Mouse (Mus musculus): ENCODE data around the gene Syt12. TPM values are rescaled to one million over a fixed set of nuclear protein-coding genes. Genes with fewer than 3 reads are reported as not detected.
"Not testable (repeated sequence)": the region's sequence is repeated elsewhere in the genome, so short reads cannot be mapped to it uniquely, and the experiment has no call there.

Gene Syt12
- polyA plus RNA-seq, 1 experiment from 2014 or later: 2.4 TPM

DNA sequence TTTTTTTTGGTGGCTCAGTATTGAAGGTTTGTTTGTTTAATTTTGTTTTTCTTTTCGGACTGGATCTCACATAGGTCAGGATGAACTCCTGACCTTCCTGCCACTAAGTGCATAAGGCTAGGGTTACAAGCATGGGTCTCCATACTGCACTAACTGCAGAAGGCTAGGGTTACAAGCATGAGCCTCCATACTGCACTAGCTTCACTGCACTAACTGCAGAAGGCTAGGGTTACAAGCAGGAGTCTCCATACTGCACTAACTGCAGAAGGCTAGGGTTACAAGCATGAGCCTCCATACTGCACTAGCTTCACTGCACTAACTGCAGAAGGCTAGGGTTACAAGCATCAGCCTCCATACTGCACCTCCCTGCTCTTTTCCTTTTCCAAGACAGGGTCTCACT, 23.2 kb downstream of the Syt12 start:
- not testable (repeated sequence) for H3K27me3 ChIP-seq (ENCODE audit: control insufficient read depth, insufficient read depth, low read length); H3K36me3 ChIP-seq (ENCODE audit: control insufficient read depth, insufficient read depth, low read length); H3K9me3 ChIP-seq (ENCODE audit: control insufficient read depth, low read length); H3K27ac ChIP-seq (ENCODE audit: low read depth, low read length); H3K4me3 ChIP-seq (ENCODE audit: low read length); H3K9ac ChIP-seq (ENCODE audit: low read depth, low read length); H3K4me2 ChIP-seq (replicated peaks; ENCODE audit: low read depth, low read length)
- WGBS: 7% methylated on average over 1 of the region's 1 CpGs
- ATAC-seq (ENCODE audit: low FRiP score, low TSS enrichment): peak; percentile 52; the same call in 1 of the 2 replicates
- H3K4me1 ChIP-seq (ENCODE audit: control insufficient read depth, insufficient read depth, low read length): peaks cover 17% of the 10 kb centered on the region

DNA sequence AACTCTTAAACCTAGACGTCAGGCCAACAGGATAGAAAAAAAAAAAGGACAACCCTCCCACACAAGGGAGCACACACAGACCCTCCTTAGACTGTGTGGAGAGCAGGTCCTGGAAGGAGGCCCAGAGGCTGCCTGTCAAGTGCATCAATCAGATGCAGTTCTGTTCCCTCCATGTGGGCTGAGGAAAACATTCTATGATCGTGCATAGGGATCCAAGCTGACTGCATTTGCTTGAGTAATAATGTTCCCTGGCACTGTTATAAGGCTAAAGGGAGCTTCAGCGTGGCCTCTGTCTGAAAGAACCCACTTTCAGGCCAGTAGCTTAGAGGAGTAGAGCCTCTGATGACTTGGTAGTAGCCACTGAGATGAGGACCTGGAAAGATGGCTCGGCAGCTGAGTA, 24.7 kb downstream of the Syt12 start:
- Histone ChIP-seq H3K9ac (ENCODE audit: low read depth, low read length) (no peak overlapping the region), H3K9me3 (ENCODE audit: control insufficient read depth, low read length) (no peaks in the 10 kb centered on the region), H3K27ac (ENCODE audit: low read depth, low read length) (no peak overlapping the region), H3K4me1 (ENCODE audit: control insufficient read depth, insufficient read depth, low read length) (peaks cover 17% of the 10 kb centered on the region), H3K36me3 (ENCODE audit: control insufficient read depth, insufficient read depth, low read length) (no peaks in the 10 kb centered on the region), H3K27me3 (ENCODE audit: control insufficient read depth, insufficient read depth, low read length) (no peaks in the 10 kb centered on the region), H3K4me3 (ENCODE audit: low read length) (no peak overlapping the region), H3K4me2 (replicated peaks; ENCODE audit: low read depth, low read length) (no peak overlapping the region)
- ATAC-seq (ENCODE audit: low FRiP score, low TSS enrichment): no peak
- WGBS: 28% methylated on average over 4 of the region's 4 CpGs

DNA sequence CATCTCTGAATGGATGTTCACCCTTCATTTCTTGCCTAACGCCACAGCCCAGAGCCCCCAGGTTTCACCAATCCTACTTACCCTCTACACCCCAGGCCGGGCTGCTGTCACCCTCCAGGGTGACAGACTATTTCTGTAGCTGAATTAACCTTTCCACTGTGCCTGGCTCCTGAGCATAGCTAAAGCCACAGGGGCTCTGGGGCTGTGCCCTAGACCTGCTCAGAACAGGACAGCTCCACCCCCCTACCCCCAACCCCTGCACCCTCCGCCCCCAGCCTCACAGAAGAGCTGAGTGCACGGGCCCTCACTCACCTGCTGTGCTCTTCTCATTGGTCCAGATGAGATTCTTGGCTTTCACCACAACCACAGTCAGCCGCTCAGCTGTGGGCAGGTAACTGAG, 25.3 kb downstream of the Syt12 start:
- H3K36me3 ChIP-seq (ENCODE audit: control insufficient read depth, insufficient read depth, low read length): no peaks in the 10 kb centered on the region
- peak overlapping the region; percentile 31; the same call in 1 of the 2 replicates for H3K9ac ChIP-seq (ENCODE audit: low read depth, low read length)
- H3K4me2 ChIP-seq (replicated peaks; ENCODE audit: low read depth, low read length): no peak overlapping the region
- H3K4me3 ChIP-seq (ENCODE audit: low read length): no peak overlapping the region
- no peaks in the 10 kb centered on the region for H3K27me3 ChIP-seq (ENCODE audit: control insufficient read depth, insufficient read depth, low read length)
- 0 out of 2 replicates have a peak, but pooled peaks have one; percentile 22 for ATAC-seq (ENCODE audit: low FRiP score, low TSS enrichment)
- 24% methylated on average over 5 of the region's 5 CpGs for WGBS
- H3K4me1 ChIP-seq (ENCODE audit: control insufficient read depth, insufficient read depth, low read length): peaks cover 16% of the 10 kb centered on the region
- no peak overlapping the region for H3K27ac ChIP-seq (ENCODE audit: low read depth, low read length)
- H3K9me3 ChIP-seq (ENCODE audit: control insufficient read depth, low read length): no peaks in the 10 kb centered on the region

DNA sequence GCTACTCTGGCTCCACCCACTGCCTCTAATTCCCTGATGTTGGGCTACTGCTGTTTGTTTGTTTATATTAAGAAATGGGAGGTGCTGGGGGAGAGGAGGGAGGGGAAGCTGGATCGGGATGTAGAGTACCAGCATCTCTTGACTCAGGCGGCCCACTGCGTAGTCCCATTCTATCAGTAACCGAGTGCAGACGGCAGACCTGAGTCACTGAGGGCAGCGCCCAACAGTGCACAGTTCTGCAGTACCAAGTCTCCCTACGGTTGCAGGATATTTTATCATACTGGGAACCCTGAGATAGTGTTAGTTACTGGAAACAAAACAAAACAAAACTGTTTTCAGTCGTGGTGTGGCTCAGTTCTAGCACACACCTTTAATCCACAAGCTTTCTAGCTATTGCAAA, 26.1 kb downstream of the Syt12 start:
- H3K27me3 ChIP-seq (ENCODE audit: control insufficient read depth, insufficient read depth, low read length): no peaks in the 10 kb centered on the region
- H3K27ac ChIP-seq (ENCODE audit: low read depth, low read length): no peak overlapping the region
- H3K9me3 ChIP-seq (ENCODE audit: control insufficient read depth, low read length): no peaks in the 10 kb centered on the region
- no peak overlapping the region for H3K4me2 ChIP-seq (replicated peaks; ENCODE audit: low read depth, low read length)
- no peak for ATAC-seq (ENCODE audit: low FRiP score, low TSS enrichment)
- no peak overlapping the region for H3K9ac ChIP-seq (ENCODE audit: low read depth, low read length)
- WGBS: 66% methylated on average over 8 of the region's 8 CpGs
- H3K4me1 ChIP-seq (ENCODE audit: control insufficient read depth, insufficient read depth, low read length): peaks cover 9% of the 10 kb centered on the region
- H3K4me3 ChIP-seq (ENCODE audit: low read length): no peak overlapping the region
- no peaks in the 10 kb centered on the region for H3K36me3 ChIP-seq (ENCODE audit: control insufficient read depth, insufficient read depth, low read length)

DNA sequence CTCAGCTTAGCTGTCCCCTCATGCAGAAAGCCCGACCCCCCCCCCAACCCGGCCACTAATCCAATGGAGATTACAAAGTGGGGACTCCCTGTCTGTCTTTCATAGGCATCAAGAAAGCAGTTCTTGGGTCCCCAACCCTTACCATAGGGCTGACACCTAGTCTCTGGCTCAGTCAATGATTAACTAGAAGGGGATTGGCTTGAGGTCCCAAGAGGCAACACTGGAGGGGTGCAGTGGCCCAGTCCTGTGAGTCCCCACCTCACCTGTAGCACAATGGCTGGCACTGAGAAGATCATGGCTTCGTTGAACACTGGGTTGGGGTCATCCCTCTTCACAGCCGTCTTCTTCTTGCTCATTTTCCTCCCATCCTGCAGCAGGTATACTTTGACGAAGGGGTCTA, 26.6 kb downstream of the Syt12 start:
- Histone ChIP-seq H3K9ac (ENCODE audit: low read depth, low read length) (no peak overlapping the region), H3K4me1 (ENCODE audit: control insufficient read depth, insufficient read depth, low read length) (peaks cover 9% of the 10 kb centered on the region; the same call in 1 of the 2 replicates), H3K4me2 (replicated peaks; ENCODE audit: low read depth, low read length) (no peak overlapping the region), H3K27ac (ENCODE audit: low read depth, low read length) (no peak overlapping the region), H3K27me3 (ENCODE audit: control insufficient read depth, insufficient read depth, low read length) (no peaks in the 10 kb centered on the region), H3K36me3 (ENCODE audit: control insufficient read depth, insufficient read depth, low read length) (no peaks in the 10 kb centered on the region), H3K9me3 (ENCODE audit: control insufficient read depth, low read length) (no peaks in the 10 kb centered on the region), H3K4me3 (ENCODE audit: low read length) (no peak overlapping the region)
- ATAC-seq (ENCODE audit: low FRiP score, low TSS enrichment): no peak
- WGBS: 65% methylated on average over 5 of the region's 5 CpGs

DNA sequence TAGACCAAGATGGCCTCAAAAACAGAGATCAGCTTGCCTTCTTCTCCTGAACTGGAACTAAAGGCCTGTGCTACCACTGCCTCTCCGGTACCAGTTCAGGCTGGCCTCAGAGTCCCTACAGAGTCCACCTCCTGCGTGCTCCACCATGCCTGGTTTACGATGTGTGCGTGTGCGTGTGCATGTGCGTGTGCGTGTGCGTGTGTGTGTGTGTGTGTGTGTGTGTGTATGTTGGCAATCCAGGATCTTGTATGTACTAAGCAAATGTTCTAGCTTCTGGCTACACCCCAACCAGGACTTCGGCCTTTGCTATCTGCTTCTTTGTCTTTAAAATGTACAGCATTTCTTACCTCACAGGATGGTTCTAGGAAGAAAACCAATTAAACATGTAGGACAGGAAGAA, 28.0 kb downstream of the Syt12 start:
- Histone ChIP-seq H3K4me2 (replicated peaks; ENCODE audit: low read depth, low read length) (no peak overlapping the region), H3K36me3 (ENCODE audit: control insufficient read depth, insufficient read depth, low read length) (no peaks in the 10 kb centered on the region), H3K4me3 (ENCODE audit: low read length) (no peak overlapping the region), H3K27me3 (ENCODE audit: control insufficient read depth, insufficient read depth, low read length) (no peaks in the 10 kb centered on the region), H3K9ac (ENCODE audit: low read depth, low read length) (no peak overlapping the region), H3K27ac (ENCODE audit: low read depth, low read length) (no peak overlapping the region), H3K4me1 (ENCODE audit: control insufficient read depth, insufficient read depth, low read length) (peaks cover 9% of the 10 kb centered on the region; the same call in 1 of the 2 replicates), H3K9me3 (ENCODE audit: control insufficient read depth, low read length) (no peaks in the 10 kb centered on the region)
- ATAC-seq (ENCODE audit: low FRiP score, low TSS enrichment): no peak
- WGBS: 94% methylated on average over 9 of the region's 9 CpGs

DNA sequence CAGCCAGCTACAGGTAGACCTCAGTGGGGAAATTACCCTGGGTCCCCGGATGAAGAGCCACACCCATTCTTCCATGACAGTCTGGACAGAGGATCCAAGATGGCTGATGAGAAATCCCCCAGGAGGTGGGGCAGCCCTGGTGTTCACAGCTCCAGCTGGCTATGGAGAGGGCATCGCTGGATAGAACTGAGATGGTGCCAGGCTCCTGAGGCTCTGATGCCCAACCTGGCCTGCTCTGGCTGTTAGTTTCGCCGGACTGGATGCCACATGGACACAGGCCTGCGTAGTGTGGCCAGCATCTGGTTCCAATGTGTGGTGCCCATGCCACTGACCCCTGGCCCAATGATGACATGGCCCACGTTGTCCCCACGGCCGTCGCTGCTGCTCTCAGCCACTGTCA, 29.8 kb downstream of the Syt12 start:
- H3K27ac ChIP-seq (ENCODE audit: low read depth, low read length): no peak overlapping the region
- 88% methylated on average over 9 of the region's 9 CpGs for WGBS
- no peak overlapping the region for H3K9ac ChIP-seq (ENCODE audit: low read depth, low read length)
- no peaks in the 10 kb centered on the region for H3K36me3 ChIP-seq (ENCODE audit: control insufficient read depth, insufficient read depth, low read length)
- no peaks in the 10 kb centered on the region for H3K27me3 ChIP-seq (ENCODE audit: control insufficient read depth, insufficient read depth, low read length)
- H3K4me2 ChIP-seq (replicated peaks; ENCODE audit: low read depth, low read length): no peak overlapping the region
- peaks cover 9% of the 10 kb centered on the region; the same call in 1 of the 2 replicates for H3K4me1 ChIP-seq (ENCODE audit: control insufficient read depth, insufficient read depth, low read length)
- no peaks in the 10 kb centered on the region for H3K9me3 ChIP-seq (ENCODE audit: control insufficient read depth, low read length)
- no peak overlapping the region for H3K4me3 ChIP-seq (ENCODE audit: low read length)
- no peak for ATAC-seq (ENCODE audit: low FRiP score, low TSS enrichment)

DNA sequence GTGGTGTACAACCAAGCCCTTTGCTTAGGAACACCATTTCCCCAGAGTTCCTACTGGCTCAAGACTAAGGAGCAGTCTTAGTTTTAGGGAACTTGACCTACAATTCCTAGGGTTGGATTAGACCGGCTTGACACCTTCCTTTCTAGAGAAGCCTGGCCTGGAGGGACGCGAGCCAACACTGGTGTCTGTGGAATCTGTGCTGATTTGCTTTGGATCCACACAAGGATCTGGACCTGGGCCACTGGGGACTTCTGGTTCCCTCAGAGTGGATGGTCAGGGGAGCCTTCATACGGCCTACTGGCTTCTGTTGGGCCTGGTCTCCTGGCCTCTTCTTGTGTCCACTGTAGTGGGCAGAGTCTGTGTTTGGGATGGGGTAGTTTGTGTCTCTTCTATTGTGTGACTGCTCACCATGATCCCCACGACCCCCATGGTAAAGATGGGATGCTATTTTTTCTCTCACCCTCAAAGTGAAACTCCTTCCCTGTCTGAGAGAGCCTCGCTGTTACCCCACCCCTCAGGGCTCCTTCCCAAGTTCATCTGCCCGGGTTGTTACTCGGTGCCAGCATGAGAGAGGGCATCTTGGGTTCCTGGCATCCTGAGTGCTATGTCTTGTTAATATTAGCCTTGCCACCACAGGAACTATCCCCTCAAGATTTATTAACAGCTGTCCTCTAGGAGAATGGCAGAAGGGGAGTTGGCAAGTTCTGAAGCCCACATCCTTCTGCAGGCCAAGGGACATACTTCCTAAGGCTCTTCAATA, 30.4 kb downstream of the Syt12 start:
- H3K27ac ChIP-seq (ENCODE audit: low read depth, low read length): no peak overlapping the region
- H3K4me1 ChIP-seq (ENCODE audit: control insufficient read depth, insufficient read depth, low read length): peaks cover 8% of the 10 kb centered on the region
- H3K27me3 ChIP-seq (ENCODE audit: control insufficient read depth, insufficient read depth, low read length): no peaks in the 10 kb centered on the region
- no peak overlapping the region for H3K4me3 ChIP-seq (ENCODE audit: low read length)
- H3K36me3 ChIP-seq (ENCODE audit: control insufficient read depth, insufficient read depth, low read length): no peaks in the 10 kb centered on the region
- WGBS: 88% methylated on average over 8 of the region's 8 CpGs
- H3K4me2 ChIP-seq (replicated peaks; ENCODE audit: low read depth, low read length): no peak overlapping the region
- no peaks in the 10 kb centered on the region for H3K9me3 ChIP-seq (ENCODE audit: control insufficient read depth, low read length)
- H3K9ac ChIP-seq (ENCODE audit: low read depth, low read length): no peak overlapping the region
- no peak for ATAC-seq (ENCODE audit: low FRiP score, low TSS enrichment)

DNA sequence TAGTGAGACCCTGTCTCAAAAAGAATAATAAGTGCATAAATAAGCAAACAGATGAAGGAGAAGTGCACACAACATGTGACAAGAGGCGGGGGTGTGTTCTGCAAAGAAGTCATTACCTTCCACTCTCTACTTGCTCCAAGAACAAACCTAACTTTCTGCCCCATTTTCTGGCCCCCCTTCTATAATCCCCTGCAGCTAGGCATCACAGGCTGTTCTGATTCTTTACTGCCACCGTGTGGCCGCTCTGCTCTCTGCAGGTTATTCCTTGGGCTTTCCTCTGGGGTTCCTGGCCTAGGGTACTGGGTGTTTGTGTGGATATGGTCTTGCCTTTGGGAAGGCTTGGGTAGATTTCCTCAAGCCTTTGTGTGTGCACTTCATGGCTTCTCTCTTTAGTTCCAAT, 34.8 kb downstream of the Syt12 start:
- Histone ChIP-seq H3K4me2 (replicated peaks; ENCODE audit: low read depth, low read length) (no peak overlapping the region), H3K9me3 (ENCODE audit: control insufficient read depth, low read length) (no peaks in the 10 kb centered on the region), H3K9ac (ENCODE audit: low read depth, low read length) (no peak overlapping the region), H3K27ac (ENCODE audit: low read depth, low read length) (peak overlapping the region; percentile 57), H3K36me3 (ENCODE audit: control insufficient read depth, insufficient read depth, low read length) (no peaks in the 10 kb centered on the region), H3K4me3 (ENCODE audit: low read length) (no peak overlapping the region), H3K4me1 (ENCODE audit: control insufficient read depth, insufficient read depth, low read length) (peaks cover 21% of the 10 kb centered on the region), H3K27me3 (ENCODE audit: control insufficient read depth, insufficient read depth, low read length) (no peaks in the 10 kb centered on the region)
- WGBS: 11% methylated on average over 3 of the region's 3 CpGs
- no peak for ATAC-seq (ENCODE audit: low FRiP score, low TSS enrichment)
